Mouse (Mus musculus) heart, adult 2 months (tissue): Measurements from ENCODE around the gene Hdac10.

Experiments
- CTCF ChIP-seq: fragments of 200-600 bp; IDR thresholded peaks from 2 replicates; pipeline ENCODE4 v1.8.1; 2022; ENCODE audit warnings: antibody characterized with exemption, mild to moderate bottlenecking, moderate library complexity
- EP300 ChIP-seq: fragments of 200-500 bp; IDR thresholded peaks from 2 replicates; pipeline ENCODE4 v1.6.1; 2011; ENCODE audit warnings: low read depth, low read length, control low read depth; ENCODE audit not compliant: insufficient read depth
- POLR2A ChIP-seq: fragments of 200-500 bp; IDR thresholded peaks from 2 replicates; pipeline ENCODE4 v1.6.1; 2011; ENCODE audit warnings: mild to moderate bottlenecking, low read depth, low read length, control low read depth; ENCODE audit not compliant: insufficient read depth

DNA sequence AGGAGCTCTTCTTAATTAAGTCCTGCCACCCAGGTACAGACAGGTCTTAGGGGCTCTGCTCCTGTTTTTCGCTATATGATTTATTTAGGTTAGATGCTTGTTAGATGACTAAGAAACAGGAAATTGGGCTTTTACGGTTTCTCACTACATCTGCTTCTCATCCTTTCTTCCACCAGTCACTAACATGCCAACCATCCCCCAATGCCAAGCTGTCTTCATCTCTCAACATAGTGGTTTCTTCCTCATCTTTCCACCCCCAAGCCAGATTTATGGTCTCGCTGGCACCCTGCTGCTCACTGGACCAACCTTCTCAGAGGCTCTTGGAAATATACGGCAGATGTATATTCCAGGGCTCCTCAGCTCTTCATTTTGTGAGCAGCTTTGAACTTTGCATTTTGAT, 37.8 kb downstream of the Hdac10 start:
- TF ChIP-seq CTCF = no peak
- TF ChIP-seq POLR2A = no peak
- TF ChIP-seq EP300 = no peak
